Mouse (Mus musculus) urinary bladder, adult 18-20 months (tissue): Measurements from ENCODE around the gene Mmp13.
"Not testable (repeated sequence)": the region's sequence is repeated elsewhere in the genome, so short reads cannot be mapped to it uniquely, and the experiment has no call there.

Experiments
- DNase-seq, 2 experiments: peaks; one replicate each; pipeline ENCODE4 v3.0.0; 2022; ENCODE audit warnings: low spot score in 2 of 2, mixed read lengths in 2 of 2

Mmp13 gene

DNA sequence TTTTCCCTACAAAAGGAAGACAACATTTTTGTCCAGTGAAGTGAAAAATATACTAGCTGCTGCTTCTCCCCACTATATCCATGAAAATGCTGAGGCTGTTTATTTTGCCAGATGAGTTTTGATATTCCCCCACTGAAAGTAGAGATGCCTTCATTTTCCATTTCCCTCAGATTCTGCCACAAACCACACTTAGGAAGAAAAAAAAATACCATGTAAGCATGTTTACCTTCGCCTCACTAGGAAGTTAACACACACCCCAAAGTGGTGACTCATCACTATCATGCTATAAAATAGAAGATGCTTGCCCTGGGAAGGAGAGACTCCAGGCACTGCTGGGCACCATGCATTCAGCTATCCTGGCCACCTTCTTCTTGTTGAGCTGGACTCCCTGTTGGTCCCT is at the start of gene Mmp13:
Gene Mmp13 (plus strand): TSS at position 301 of the 400 bp plus-strand sequence.
- no peak for DNase-seq

DNA sequence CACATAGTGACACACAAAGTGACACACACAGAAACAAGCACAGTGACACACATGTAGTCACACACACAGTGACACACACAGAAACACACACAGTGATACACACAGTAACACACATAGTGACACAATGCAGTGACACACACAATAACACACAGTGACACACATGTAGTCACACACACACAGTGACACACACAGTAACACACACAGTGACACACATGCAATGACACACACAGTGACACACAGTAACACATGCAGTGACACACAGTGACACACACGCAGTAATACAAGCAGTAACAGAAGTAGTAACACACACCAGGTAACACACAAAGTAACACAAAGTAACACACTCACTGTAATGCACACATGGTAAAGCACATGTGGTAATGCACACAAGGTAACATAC is 33.7 kb upstream of the Mmp13 start:
- no peak for DNase-seq

DNA sequence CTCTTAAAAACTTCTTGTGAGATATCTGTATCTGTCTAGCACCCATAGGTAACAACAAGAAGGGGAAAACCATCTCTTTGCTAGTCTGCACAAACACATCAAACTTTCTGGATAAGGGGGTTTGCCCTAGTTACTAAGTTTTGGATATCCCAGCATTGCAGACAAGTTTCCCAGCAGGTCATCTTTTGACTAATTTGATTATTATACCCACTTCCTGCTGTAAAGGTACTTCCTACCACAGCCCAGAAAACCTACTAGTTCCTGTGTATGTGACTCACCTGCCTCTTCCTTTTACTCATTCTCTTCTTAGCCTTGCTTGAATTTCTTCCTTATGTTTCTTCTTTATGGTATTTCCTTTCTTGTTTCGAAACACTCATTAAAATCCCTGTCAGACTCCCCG is 32.3 kb upstream of the Mmp13 start:
- DNase-seq, result no peak

DNA sequence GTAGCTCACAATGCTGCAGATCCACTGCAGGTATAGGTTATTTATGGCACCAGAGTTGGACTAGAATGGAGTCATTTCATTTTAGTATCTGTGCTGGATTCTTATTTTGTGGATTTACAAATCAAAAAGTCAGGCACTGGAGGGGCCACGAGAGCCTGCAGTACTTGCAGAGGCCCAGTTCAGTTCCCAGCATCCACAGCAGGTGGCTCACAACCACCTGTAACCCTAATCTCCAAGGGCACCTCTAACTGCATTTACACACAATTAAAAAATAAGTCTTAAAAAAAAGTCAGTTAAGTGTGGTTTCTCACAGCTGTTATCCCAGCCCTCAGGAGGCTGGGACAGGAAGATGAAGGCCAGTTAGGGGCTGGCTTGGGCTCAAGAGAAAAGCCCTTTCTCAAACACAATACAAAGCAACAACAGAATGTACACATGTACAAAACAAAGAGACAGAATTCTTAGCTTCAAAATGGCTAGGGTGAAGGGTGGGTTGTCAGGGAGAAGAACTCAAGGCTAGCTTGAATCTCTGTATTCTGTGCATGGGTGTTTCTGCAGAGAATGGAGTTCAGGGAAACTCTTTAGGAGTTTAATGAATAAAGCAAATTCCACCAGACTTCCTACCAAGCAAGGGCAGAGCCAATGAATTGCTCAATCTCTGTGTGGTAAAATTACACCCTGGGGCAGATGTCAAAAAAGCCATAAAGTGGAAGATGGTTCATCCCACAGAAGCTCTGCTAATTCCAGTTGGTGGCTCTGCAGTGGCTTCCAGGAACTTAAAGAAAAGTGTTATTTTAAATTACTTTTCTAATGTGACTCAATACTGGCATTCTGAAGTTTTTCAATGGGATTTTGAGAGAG is 19.3 kb upstream of the Mmp13 start:
- no peak for DNase-seq

DNA sequence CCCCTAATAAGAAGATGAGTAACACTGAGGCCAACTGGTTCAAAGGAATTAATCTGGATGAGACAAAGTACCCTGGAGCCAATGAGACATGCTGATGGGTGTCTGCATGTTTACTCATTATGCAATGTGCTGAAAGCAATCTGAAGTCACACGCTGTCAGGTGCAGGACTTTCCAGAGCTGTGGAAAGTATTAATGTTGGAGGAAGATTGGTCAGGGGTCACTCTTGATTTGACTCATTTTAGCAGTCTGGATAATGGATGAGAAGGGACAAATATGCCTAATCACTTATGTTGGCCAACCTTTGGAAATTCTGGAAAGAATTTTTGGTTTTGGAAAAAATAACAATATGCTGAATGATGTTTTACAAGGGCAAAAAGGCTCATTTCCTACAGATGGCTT is 10.6 kb upstream of the Mmp13 start:
- no peak for DNase-seq

DNA sequence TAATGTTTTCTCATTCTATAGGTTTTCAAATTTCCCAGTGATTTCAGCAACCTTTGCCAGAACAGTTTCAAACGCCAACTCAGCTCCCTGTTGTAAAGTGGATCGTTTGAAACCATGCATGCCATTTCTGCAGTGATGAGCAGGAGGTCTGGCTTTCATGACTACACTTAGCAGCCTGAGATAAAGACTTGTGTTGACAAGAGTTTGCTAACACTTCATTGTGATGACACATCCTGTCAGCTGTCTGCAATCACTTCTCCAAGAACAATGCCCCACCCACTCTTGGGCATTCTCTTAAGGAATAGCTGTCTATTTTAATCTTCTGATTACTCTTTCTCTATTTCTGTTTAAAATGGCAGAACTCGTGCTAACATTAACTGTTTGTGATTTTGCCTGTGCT is 2.2 kb upstream of the Mmp13 start:
- DNase-seq, result no peak

DNA sequence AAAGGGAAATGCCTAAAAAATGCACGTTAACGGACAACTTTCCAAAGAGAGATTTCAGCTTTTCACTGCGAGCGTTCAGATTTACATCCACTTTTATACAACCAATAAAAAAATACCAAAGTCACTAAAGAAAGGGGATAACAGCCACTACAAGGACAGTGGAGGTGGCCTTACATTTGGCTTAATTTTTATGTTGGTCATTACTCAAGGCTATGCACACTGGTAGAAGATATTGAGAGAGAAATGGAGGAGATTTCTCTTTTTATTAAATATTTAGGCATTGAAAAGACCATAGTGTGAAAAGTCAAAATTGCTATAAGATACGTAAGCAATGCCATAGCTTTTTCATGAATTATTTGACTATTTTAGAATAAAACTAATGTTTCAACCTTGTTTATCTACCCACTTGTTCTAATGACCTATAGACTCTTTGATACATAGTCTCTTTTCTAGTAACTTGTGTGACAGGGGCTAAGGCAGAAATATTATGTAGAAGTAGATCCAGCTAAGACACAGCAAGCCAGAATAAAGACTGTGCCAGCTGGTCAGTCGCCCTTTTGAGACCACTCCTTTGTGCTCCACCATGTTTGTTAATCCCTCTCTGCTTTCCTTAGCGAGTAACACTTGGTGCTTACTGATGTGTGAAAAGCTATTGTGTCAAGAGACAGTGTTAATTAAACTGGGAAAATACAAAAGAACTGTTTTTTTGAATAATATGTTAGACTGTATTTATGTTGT is 10.4 kb downstream of the Mmp13 start:
- DNase-seq, result no peak

DNA sequence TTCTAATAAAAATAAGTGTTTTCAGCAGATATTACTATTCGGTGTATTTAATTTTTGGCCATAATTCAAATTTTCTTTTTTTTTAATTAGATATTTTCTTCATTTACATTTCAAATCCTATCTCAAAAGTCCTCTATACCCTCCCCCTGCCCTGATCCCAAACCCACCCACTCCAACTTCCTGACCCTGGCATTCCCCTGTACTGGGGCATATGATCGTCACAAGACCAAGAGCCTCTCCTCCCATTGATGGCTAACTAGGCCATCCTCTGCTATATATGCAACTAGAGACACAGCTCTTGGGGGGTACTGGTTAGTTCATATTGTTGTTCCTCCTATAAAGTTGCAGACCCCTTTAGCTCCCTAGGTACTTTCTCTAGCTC is 11.0 kb downstream of the Mmp13 start:
- DNase-seq, result not testable (repeated sequence)

DNA sequence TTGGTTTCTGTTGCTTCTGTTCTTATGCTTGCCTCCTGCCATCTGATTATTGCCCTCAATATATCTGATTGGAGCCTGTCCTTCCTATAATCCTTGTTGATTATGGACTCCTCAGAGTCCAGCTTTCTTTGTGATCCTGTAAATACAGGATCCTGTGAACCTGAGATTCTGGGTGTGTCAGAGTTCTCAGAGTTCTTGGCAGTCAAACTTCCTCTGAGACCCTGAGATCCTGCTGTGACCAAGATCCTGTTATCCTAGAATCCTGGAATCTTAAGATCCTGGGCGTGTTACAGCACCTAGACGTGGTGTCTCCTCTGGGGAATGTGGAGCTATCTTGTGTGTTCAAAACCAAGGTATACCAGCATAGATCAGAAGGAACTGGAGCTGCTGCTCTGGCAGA is 17.2 kb downstream of the Mmp13 start:
- DNase-seq, result no peak

DNA sequence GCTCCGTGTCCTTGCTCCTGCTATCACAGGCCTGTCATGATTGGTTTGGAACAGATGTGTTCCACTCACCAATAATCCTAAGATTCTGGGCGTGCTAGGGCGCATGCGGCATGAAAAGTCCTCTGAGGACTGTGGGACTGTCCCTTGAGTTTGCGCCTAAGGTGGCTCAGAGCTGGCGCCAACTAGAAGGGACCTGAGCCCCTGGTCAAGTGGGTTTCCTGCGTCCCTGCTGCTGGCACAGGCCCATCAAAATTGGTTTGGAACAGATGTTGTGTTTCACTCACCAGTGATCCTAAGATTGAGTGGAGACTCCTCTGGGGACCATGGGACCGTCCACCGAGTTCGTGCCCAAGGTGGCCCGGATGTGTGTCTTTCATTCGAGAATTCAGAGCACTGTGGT is 17.6 kb downstream of the Mmp13 start:
- DNase-seq, result no peak

DNA sequence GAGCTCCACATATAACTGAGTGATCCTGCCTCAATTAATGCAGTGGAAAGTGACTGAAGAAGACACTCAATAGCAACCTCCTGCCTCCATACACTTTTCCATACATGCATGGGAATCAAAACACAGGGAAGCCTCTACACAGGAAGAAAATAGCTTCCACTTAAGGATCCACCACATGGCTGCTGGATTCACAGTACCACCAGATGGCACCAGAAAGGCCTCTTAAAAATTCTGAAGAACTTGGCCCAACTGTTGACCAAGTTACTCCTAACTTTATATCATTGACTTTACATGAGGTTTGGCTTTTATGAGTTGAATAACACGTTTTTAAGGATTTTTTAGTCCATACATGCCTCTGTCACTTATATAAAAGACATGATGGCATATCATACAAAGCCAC is 19.8 kb downstream of the Mmp13 start:
- DNase-seq, result no peak

DNA sequence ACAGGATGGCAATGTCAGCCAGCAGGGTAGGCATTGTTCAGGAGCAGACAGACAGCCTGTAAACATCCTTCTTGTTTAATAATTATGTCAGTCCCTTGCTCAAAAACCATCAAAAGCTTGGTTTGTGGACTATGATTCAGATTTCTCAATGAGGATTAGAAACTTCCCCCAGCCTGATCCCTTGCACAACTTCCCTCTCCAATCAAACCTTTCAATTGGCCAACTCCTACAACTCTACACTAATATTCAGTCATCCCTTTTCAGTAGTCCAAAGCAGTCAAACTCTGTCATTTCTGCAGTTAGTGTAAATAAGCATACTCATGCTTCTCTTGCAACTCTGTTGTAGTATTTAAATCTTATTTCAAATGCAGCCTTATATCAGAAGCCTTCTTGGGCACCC is 59.5 kb downstream of the Mmp13 start:
- no peak for DNase-seq
